Mouse (Mus musculus) heart, embryonic 12.5 days (tissue): ENCODE data around the gene Mydgf. TPM values are rescaled to one million over a fixed set of nuclear protein-coding genes. Genes with fewer than 3 reads are reported as not detected.

Experiments used
- ATAC-seq: fragments of 200-750 bp; cut with Nextera tagmentation; 2 replicates; pipeline ENCODE4 v1.8.0; 2017; ENCODE audit warnings: moderate TSS enrichment, moderate library complexity; ENCODE audit not compliant: insufficient number of reproducible peaks, low FRiP score
- H3K27ac ChIP-seq: fragments of 300-500 bp; sonication (generic); 2 replicates; pipeline ENCODE4 v1.5.1; 2016; ENCODE audit warnings: mild to moderate bottlenecking, moderate library complexity; ENCODE audit not compliant: poor library complexity, severe bottlenecking
- H3K27me3 ChIP-seq: fragments of 300-500 bp; sonication (generic); replicated peaks from 2 replicates; pipeline ENCODE4 v1.6.1; 2016; ENCODE audit warnings: mild to moderate bottlenecking, moderate library complexity
- H3K36me3 ChIP-seq: fragments of 300-500 bp; sonication (generic); 2 replicates; pipeline ENCODE4 v1.6.1; 2016; ENCODE audit warnings: mild to moderate bottlenecking, moderate library complexity
- H3K4me1 ChIP-seq: fragments of 300-500 bp; sonication (generic); replicated peaks from 2 replicates; pipeline ENCODE4 v1.6.1; 2016; ENCODE audit warnings: mild to moderate bottlenecking
- H3K4me2 ChIP-seq: fragments of 300-500 bp; sonication (generic); 2 replicates; pipeline ENCODE4 v1.6.1; 2016; ENCODE audit warnings: mild to moderate bottlenecking, moderate library complexity
- H3K4me3 ChIP-seq: fragments of 300-500 bp; sonication (generic); 2 replicates; pipeline ENCODE4 v1.5.1; 2016; ENCODE audit warnings: mild to moderate bottlenecking
- H3K9ac ChIP-seq: fragments of 300-500 bp; sonication (generic); 2 replicates; pipeline ENCODE4 v1.6.1; 2016; ENCODE audit warnings: mild to moderate bottlenecking, moderate library complexity
- H3K9me3 ChIP-seq: fragments of 300-500 bp; sonication (generic); replicated peaks from 2 replicates; pipeline ENCODE4 v1.6.1; 2016; ENCODE audit warnings: mild to moderate bottlenecking, moderate library complexity
- WGBS: fragments of 180-500 bp; shearing (Covaris S2); methylation state at CpG from one replicate; pipeline ENCODE4 v1.1.7; 2016; 5-methylcytosine and 5-hydroxymethylcytosine counted together
- polyA plus RNA-seq: library from polyadenylated mRNA; unstranded; fragments of >200 nt; fragmentation: Nextera tagmentation; extraction: Ambion mirVana; gene quantifications from 2 replicates; pipeline ENCODE4 v1.2.1, GENCODE M21; 2016

The Mydgf gene
- polyA plus RNA-seq = 72.9 and 73.2 TPM in 2 replicates

DNA sequence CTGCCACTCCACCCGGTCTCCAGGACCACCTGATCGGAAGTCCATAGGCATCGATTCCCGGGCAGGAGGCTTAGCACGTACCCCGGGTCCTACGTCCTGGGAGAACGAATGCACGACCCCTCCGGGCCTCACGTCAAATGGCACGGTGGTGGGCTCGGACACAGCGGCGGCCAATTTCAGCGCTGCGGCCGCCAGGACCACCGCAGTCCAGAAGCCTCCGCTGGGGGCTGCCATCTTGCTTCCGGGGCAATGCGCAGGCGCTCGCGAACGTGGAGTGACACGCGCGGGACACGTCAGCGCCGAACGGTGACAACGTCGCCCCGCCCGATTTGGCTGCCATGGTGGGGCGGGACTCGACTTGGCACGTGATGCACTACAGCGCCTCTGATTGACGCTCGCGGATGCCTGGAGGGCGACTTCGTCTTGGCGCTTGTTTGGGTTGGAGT is at the start of gene Mydgf:
Gene Mydgf (minus strand): TSS at position 263 of the 446 bp plus-strand sequence.
- H3K27me3 ChIP-seq = no peaks in the 10 kb centered on the region
- peak within 1 kb of the TSS; percentile 63; the same call in 1 of the 2 replicates for H3K27ac ChIP-seq
- WGBS = under 1% methylated on average over 47 of the region's 47 CpGs
- H3K4me1 ChIP-seq = peaks cover 23% of the 10 kb centered on the region
- peak; percentile 93 for ATAC-seq
- H3K9me3 ChIP-seq = no peaks in the 10 kb centered on the region
- H3K36me3 ChIP-seq = peaks cover 57% of the 10 kb centered on the region
- peak within 1 kb of the TSS; percentile 92 for H3K4me3 ChIP-seq
- H3K4me2 ChIP-seq = peak within 1 kb of the TSS; percentile 91
- H3K9ac ChIP-seq = peak within 1 kb of the TSS; percentile 78

DNA sequence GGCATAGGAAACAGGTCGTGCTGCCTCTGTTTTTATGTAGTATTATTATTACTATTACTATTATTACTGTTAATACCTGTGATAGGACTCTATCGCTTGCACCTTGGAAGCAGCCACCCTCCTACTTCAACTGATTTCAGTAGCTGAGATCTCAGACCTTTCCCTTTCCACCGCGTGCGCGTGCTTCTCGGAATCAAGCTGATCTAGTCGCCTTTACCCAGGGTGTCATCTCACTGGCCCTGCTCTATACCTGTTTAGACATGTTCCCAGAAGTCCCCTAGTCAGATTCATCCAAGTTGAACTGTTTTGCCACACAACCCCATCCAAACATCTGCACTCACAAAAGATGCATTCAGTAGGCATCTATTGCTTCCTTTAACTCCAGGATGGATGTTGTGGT is 49.7 kb upstream of the Mydgf start:
- no peak for ATAC-seq
- Histone ChIP-seq H3K4me1 (0 out of 2 replicates have a peak, but pooled peaks cover 5% of the 10 kb centered on the region), H3K27me3 (peaks cover 10% of the 10 kb centered on the region), H3K36me3 (no peaks in the 10 kb centered on the region), H3K9ac (no peak overlapping the region), H3K4me2 (no peak overlapping the region), H3K4me3 (no peak overlapping the region), H3K9me3 (no peaks in the 10 kb centered on the region), H3K27ac (no peak overlapping the region)
- 42% methylated on average over 8 of the region's 8 CpGs for WGBS

DNA sequence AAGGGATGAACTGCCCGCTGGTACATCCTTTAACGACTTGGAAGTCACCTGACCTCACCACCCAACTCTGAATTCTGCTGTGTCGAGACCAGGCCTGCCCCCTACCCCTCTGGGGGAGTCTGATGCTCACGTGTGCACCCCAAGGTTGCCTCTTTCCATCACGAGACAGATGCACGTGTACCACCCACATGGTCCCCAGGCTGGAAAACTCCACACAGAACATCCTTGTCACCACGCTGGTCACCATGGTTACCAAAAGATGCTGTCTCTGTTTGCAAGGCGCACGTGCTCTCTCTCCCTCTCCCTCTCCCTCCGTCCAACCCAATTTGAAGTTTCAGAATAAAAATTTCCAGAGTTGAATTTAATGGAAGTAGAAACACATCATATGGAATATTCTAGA is 46.2 kb upstream of the Mydgf start:
- WGBS = 58% methylated on average over 10 of the region's 10 CpGs

DNA sequence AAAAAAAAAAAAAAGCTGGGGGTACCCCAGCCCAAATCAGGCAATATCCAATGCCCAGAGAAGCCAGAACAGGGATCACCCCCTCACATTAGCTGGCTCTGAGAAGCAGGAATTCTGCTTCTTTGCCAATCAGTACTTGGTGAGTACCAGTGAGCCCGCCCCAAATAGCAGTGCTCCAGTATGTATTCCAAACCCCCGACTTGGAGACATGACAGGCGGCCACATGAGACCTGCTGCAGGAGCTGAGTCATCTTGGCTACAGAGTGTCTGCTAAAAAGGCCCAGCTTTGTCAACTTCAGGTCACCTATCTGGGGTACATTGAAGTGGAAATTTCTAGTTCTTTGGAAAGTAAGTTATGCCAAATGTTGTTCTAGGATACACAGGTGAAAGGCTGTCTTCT is 42.8 kb upstream of the Mydgf start:
- Histone ChIP-seq H3K27ac (no peak overlapping the region), H3K9ac (no peak overlapping the region), H3K36me3 (no peaks in the 10 kb centered on the region), H3K4me3 (no peak overlapping the region), H3K4me1 (no peaks in the 10 kb centered on the region), H3K4me2 (no peak overlapping the region), H3K27me3 (peaks cover 11% of the 10 kb centered on the region; the same call in 1 of the 2 replicates), H3K9me3 (no peaks in the 10 kb centered on the region)
- ATAC-seq = no peak
- WGBS = 70% methylated on average over 3 of the region's 3 CpGs

More for the DNA sequence above, 46.2 kb upstream of the Mydgf start:
- no peak overlapping the region for H3K9ac ChIP-seq
- H3K27ac ChIP-seq = no peak overlapping the region
- H3K4me1 ChIP-seq = 0 out of 2 replicates have a peak, but pooled peaks cover 5% of the 10 kb centered on the region
- H3K4me2 ChIP-seq = no peak overlapping the region
- ATAC-seq = no peak
- H3K27me3 ChIP-seq = peaks cover 14% of the 10 kb centered on the region
- H3K36me3 ChIP-seq = no peaks in the 10 kb centered on the region
- H3K9me3 ChIP-seq = no peaks in the 10 kb centered on the region
- H3K4me3 ChIP-seq = no peak overlapping the region

DNA sequence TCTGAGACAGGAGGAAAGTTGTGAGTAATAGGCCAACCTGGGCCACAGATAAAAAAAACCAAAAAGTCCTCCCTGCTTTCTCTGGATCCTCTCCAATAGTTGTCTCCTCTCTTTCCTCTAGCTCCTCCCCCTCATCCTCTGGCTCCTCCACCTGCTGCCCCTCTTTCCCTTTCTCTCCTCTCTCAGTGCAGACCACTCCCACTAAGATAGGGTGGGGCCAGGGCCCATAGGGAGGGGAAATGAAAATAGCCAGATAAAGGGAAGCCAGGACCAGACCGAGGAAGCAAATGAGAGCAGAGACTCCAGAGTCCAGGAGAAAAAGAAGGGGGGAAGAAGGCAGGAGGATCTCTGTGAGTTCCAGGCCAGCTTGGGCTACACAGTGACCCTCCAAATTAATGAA is 41.2 kb upstream of the Mydgf start:
- no peaks in the 10 kb centered on the region for H3K9me3 ChIP-seq
- WGBS = 23% methylated on average over 1 of the region's 1 CpGs

DNA sequence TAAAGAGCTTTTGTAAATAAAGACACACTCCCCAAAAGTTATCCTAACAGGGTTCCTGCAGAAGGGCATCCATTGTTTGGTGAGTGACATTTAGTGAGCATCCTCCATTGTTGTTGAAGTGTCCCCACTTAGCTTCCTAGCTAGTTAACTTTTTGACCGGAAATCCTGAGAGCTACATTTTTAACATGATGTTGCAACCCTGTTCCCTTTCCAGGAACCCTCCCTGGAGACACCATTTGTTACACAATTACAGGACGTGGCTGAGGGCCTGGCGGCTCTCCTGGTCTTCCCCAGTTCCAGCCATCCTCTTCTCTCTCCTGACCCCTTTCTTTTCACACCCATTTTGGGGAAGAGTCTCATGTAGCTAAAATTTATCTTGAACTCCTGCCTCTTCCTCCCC is 36.1 kb upstream of the Mydgf start:
- no peak overlapping the region for H3K9ac ChIP-seq
- 0 out of 2 replicates have a peak, but pooled peaks cover 3% of the 10 kb centered on the region for H3K27me3 ChIP-seq
- H3K4me1 ChIP-seq = peaks cover 23% of the 10 kb centered on the region
- H3K4me2 ChIP-seq = no peak overlapping the region
- no peak for ATAC-seq
- WGBS = 47% methylated on average over 3 of the region's 3 CpGs
- H3K36me3 ChIP-seq = peaks cover 10% of the 10 kb centered on the region
- H3K9me3 ChIP-seq = no peaks in the 10 kb centered on the region
- no peak overlapping the region for H3K4me3 ChIP-seq
- no peak overlapping the region for H3K27ac ChIP-seq

More for the DNA sequence above, 41.2 kb upstream of the Mydgf start:
- H3K27ac ChIP-seq = no peak overlapping the region
- H3K9ac ChIP-seq = no peak overlapping the region
- H3K4me1 ChIP-seq = no peaks in the 10 kb centered on the region
- no peak for ATAC-seq
- H3K27me3 ChIP-seq = peaks cover 11% of the 10 kb centered on the region; the same call in 1 of the 2 replicates
- no peak overlapping the region for H3K4me2 ChIP-seq
- no peaks in the 10 kb centered on the region for H3K36me3 ChIP-seq
- H3K4me3 ChIP-seq = no peak overlapping the region

DNA sequence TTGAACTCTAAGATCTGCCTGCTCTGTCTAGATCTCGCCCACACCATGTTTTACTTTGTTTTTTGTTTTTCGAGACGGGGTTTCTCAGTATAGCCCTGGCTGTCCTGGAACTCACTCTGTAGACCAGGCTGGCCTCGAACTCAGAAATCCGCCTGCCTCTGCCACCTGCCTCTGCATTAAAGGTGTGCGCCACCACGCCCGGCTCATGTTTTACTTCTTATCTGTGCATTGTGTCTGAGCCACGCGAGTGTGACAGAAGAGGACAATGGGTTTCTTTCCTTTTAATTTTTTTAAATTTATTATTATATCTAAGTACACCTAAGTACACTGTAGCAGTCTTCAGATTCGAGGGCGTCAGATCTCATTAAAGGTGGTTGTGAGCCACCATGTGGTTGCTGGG is 35.5 kb upstream of the Mydgf start:
- Histone ChIP-seq H3K4me3 (peak overlapping the region; percentile 98), H3K27ac (peak overlapping the region; percentile 72), H3K9me3 (no peaks in the 10 kb centered on the region), H3K4me1 (peaks cover 23% of the 10 kb centered on the region), H3K36me3 (peaks cover 10% of the 10 kb centered on the region), H3K4me2 (peak overlapping the region; percentile 81), H3K27me3 (0 out of 2 replicates have a peak, but pooled peaks cover 3% of the 10 kb centered on the region), H3K9ac (peak overlapping the region; percentile 97)
- no peak for ATAC-seq
- WGBS = 39% methylated on average over 12 of the region's 12 CpGs

DNA sequence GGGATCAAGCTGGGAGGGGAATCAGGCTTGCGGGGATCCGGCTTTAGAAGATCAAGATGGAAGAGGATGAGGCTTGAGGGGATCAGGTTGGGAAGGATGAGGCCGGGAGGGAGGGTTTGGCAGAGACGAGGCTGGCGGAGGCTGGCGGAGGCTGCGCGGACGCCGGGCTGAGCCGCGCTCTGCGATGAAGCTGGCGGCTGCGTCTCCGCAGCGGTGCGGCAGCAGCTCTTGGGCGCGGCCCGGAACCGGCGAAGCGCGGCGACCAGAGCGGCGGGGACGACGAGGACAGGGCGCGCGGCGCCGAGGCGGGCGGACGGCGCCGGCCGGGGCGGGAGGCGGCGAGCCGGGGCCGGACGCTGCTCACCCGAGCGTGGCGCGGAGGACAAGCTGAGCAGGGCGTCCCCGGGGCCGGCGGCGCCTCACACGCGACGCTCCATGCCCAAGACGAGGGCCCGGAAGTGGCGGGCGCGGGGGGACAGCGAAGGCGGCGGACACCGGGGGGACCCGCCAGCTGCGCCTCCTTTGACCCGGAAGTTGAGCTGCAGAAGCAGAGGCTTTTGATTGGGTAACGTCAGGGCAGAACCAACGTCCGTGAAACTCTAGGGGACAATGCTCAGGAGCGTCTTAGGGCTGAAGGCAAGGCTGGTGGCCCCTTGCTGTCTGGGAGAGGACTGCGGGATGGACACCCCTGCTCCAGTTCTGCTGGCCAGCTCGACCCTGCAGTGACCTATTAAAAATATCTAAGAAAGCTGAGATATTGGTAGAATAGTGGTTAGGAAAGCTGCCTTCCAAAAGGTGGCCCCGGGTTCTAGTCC is 34.9 kb upstream of the Mydgf start, which contains the start of gene Dpp9:
Gene Dpp9 (minus strand): TSS at position 529 of the 815 bp plus-strand sequence.
- Histone ChIP-seq H3K9me3 (no peaks in the 10 kb centered on the region), H3K27ac (peak within 1 kb of the TSS; percentile 85), H3K9ac (peak within 1 kb of the TSS; percentile 97), H3K4me1 (peaks cover 23% of the 10 kb centered on the region), H3K4me3 (peak within 1 kb of the TSS; percentile 98), H3K27me3 (0 out of 2 replicates have a peak, but pooled peaks cover 3% of the 10 kb centered on the region), H3K36me3 (peaks cover 10% of the 10 kb centered on the region), H3K4me2 (peak within 1 kb of the TSS; percentile 81)
- peak; percentile 98 for ATAC-seq
- under 1% methylated on average over 75 of the region's 78 CpGs for WGBS

DNA sequence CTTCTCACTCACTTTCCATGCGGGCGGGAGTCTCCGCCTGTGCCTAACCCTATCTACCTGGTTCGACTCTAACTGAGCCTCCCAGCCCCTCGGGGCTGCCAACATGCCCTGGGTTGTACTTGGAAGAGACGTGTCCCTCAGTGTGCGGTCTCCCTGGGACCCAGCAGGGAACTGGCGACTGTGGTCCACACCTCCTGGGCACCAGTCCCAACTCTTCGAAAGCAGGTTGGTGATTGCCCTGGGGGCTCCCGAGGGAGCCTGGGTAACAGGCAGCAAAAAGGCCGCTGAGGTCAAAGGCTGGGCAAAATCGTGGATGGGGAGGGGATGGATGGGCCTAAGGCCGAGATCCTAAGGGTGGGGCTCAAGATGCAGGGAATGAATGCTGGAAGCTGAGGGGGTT is 34.0 kb upstream of the Mydgf start:
- H3K4me2 ChIP-seq = peak overlapping the region; percentile 81
- H3K27me3 ChIP-seq = 0 out of 2 replicates have a peak, but pooled peaks cover 2% of the 10 kb centered on the region
- H3K27ac ChIP-seq = no peak overlapping the region

DNA sequence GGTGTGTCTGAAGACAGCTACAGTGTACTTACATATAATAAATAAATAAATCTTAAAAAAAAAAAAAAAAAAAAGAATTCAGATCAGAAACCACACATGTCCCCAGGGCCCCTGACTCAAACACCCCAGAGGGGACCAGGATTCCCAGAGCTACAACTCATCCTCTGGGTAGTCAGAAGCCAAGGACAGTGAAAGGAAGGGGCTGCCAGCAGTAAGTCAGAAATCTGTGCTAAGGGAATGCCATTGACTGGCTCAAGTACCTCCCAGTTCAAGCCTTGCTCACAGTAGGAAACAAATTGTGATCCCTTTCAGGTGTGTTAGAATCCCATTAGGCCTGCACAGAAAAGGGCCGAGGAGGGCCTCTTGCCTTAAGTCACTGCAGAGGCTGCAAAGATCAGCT is 30.5 kb upstream of the Mydgf start:
- Histone ChIP-seq H3K27ac (no peak overlapping the region), H3K4me2 (no peak overlapping the region), H3K4me1 (peaks cover 30% of the 10 kb centered on the region), H3K9me3 (no peaks in the 10 kb centered on the region), H3K4me3 (no peak overlapping the region), H3K9ac (no peak overlapping the region), H3K36me3 (peaks cover 38% of the 10 kb centered on the region), H3K27me3 (no peaks in the 10 kb centered on the region)
- no peak for ATAC-seq
- WGBS = 74% methylated on average over 1 of the region's 1 CpGs

More for the DNA sequence above, 34.0 kb upstream of the Mydgf start:
- no peak for ATAC-seq
- H3K4me3 ChIP-seq = peak overlapping the region; percentile 98
- no peaks in the 10 kb centered on the region for H3K9me3 ChIP-seq
- peaks cover 10% of the 10 kb centered on the region for H3K36me3 ChIP-seq
- WGBS = 64% methylated on average over 13 of the region's 13 CpGs
- H3K9ac ChIP-seq = peak overlapping the region; percentile 97
- peaks cover 29% of the 10 kb centered on the region for H3K4me1 ChIP-seq

DNA sequence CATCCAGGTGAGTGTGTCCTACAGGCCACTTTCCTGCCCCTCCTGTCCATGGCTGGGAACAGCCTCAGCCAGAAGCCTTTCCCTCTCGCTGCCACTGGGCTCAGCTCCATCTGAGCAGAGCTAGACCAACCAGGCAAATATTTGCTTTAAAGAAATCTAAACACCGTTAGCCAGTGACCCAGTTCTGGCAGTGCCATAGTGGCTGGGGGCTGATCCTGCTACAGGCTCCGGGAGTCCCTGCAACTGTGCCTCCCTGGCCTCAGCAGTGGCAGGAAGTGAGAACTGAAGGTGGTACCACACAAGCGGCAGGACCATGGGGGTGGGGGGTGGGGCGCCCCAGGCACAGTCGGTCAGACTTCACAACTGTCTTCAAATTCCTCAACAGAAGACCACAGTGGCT is 29.0 kb upstream of the Mydgf start:
- WGBS = 64% methylated on average over 6 of the region's 6 CpGs
- no peak for ATAC-seq
- peaks cover 53% of the 10 kb centered on the region for H3K36me3 ChIP-seq
- H3K9ac ChIP-seq = no peak overlapping the region
- H3K27me3 ChIP-seq = no peaks in the 10 kb centered on the region
- no peak overlapping the region for H3K4me3 ChIP-seq
- no peaks in the 10 kb centered on the region for H3K9me3 ChIP-seq
- no peak overlapping the region for H3K27ac ChIP-seq
- peaks cover 25% of the 10 kb centered on the region for H3K4me1 ChIP-seq
- no peak overlapping the region for H3K4me2 ChIP-seq
